Mouse (Mus musculus) G1E (cell line): ENCODE measurements at regions not wholly inside any gene's neighbourhood (a gene's known extent, or its start where the extent isn't known, plus 50 kb on each side); places are given as distances from the start of the nearest gene placed in this dataset.
"Not testable (repeated sequence)": the region's sequence is repeated elsewhere in the genome, so short reads cannot be mapped to it uniquely, and the experiment has no call there.

Experiments
- CTCF ChIP-seq: IDR thresholded peaks from 2 replicates; pipeline ENCODE4 v1.5.1; 2012; ENCODE audit warnings: low read depth, low read length, inconsistent platforms, mixed read lengths
- GATA1 ChIP-seq: IDR thresholded peaks from 2 replicates; pipeline ENCODE4 v1.6.1; 2012; ENCODE audit warnings: borderline replicate concordance, low read length, inconsistent platforms, mixed read lengths

GRCm38 (mm10) chr14:53488383-53488782 lies 765.5 kb downstream of the Dad1 start:
- not testable (repeated sequence) for TF ChIP-seq CTCF, GATA1
